Mouse (Mus musculus) thymus, postnatal 14 days (tissue): Measurements from ENCODE around the gene Spib.
A peak's percentile ranks its signal among the peaks of the same experiment; 100 is the strongest.

Experiments used
- DNase-seq: peaks from one replicate; pipeline ENCODE4 v3.0.0; 2021

The Spib gene

GRCm38 (mm10) chr7:44531946-44532732 is at the start of gene Spib:
TSS of gene Spib (minus strand) at chr7:44532071.
- peak; percentile 16 for DNase-seq

GRCm38 (mm10) chr7:44581637-44582036 is 49.8 kb upstream of the Spib start:
- no peak for DNase-seq

GRCm38 (mm10) chr7:44576333-44576844 is 44.5 kb upstream of the Spib start:
- no peak for DNase-seq

- DNase-seq, result no peak
Measured at GRCm38 (mm10) chr7:44572956-44573484, 41.1 kb upstream of the Spib start.

- DNase-seq, result no peak
Measured at GRCm38 (mm10) chr7:44572213-44572701, 40.4 kb upstream of the Spib start, which contains the start of gene Napsa. TSS of gene Napsa (plus strand) at chr7:44572380.

- DNase-seq, result no peak
Measured at GRCm38 (mm10) chr7:44571811-44572210, 39.9 kb upstream of the Spib start.

GRCm38 (mm10) chr7:44570989-44571388 is 39.1 kb upstream of the Spib start:
- DNase-seq, result no peak

GRCm38 (mm10) chr7:44568803-44569202 is 36.9 kb upstream of the Spib start:
- no peak for DNase-seq

- DNase-seq, result no peak
Measured at GRCm38 (mm10) chr7:44565414-44565813, 33.5 kb upstream of the Spib start.

GRCm38 (mm10) chr7:44564486-44564885 is 32.6 kb upstream of the Spib start:
- DNase-seq, result no peak

GRCm38 (mm10) chr7:44563284-44563683 is 31.4 kb upstream of the Spib start:
- no peak for DNase-seq

GRCm38 (mm10) chr7:44560435-44561400 is 28.8 kb upstream of the Spib start:
- DNase-seq, result peak; percentile 87

- DNase-seq, result no peak
Measured at GRCm38 (mm10) chr7:44557629-44558028, 25.8 kb upstream of the Spib start.

- peak; percentile 98 for DNase-seq
Measured at GRCm38 (mm10) chr7:44553826-44554225, 22.0 kb upstream of the Spib start, which contains the start of gene Nr1h2. TSS of gene Nr1h2 (minus strand) at chr7:44553951.

- peak; percentile 88 for DNase-seq
Measured at GRCm38 (mm10) chr7:44553196-44553764, 21.4 kb upstream of the Spib start.

GRCm38 (mm10) chr7:44552141-44552908 is 20.5 kb upstream of the Spib start:
- no peak for DNase-seq

GRCm38 (mm10) chr7:44551731-44552130 is 19.9 kb upstream of the Spib start:
- no peak for DNase-seq

- no peak for DNase-seq
Measured at GRCm38 (mm10) chr7:44551301-44551700, 19.4 kb upstream of the Spib start.

GRCm38 (mm10) chr7:44550409-44550678 is 18.5 kb upstream of the Spib start:
- DNase-seq, result no peak

- peak; percentile 31 for DNase-seq
Measured at GRCm38 (mm10) chr7:44549621-44550408, 17.9 kb upstream of the Spib start.

- peak; percentile 100 for DNase-seq
Measured at GRCm38 (mm10) chr7:44548497-44549087, 16.7 kb upstream of the Spib start, which contains the start of gene Pold1. TSS of gene Pold1 (minus strand) at chr7:44548849.
